Mouse (Mus musculus) urinary bladder, adult 2 months (tissue): ENCODE data around the gene Capn13. TPM values are rescaled to one million over a fixed set of nuclear protein-coding genes. Genes with fewer than 3 reads are reported as not detected.

Experiments
- DNase-seq: peaks from one replicate; pipeline ENCODE4 v3.0.0; 2022; ENCODE audit warnings: low spot score
- polyA plus RNA-seq: library from polyadenylated mRNA; depleted of rRNA; stranded (reverse); fragments of >200 nt; gene quantifications from 2 replicates; pipeline ENCODE4 v1.2.3, GENCODE M21; 2012; rRNA removed

Capn13 gene
- 16.8 and 21.6 TPM in 2 replicates for polyA plus RNA-seq

GRCm38 (mm10) chr17:73400862-73401261 lies at the start of gene Capn13:
Capn13 (minus strand) TSS chr17:73400866.
- no peak for DNase-seq

DNA sequence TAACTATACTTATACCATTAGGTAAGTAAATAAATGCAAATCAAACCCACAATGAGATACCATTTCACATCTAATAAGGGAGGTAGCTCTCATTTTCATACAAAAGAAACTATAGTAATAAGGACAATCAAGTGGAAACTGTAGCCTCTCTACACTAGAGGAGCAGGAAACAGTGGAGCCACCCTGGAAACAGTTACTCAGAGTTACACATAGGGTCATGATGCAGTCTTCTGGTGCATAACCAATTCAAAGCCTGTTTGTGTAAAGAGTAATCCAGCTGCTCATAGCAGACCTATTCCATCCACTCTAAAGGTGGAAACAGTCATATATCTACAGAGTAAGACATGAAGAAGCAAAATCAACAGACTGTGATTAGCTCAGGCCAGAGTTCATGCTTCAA lies 48.4 kb upstream of the Capn13 start:
- DNase-seq: no peak

- DNase-seq: no peak
These were observed 40.1 kb upstream of the Capn13 start for GRCm38 (mm10) chr17:73440798-73441197.

GRCm38 (mm10) chr17:73432564-73433006 lies 31.9 kb upstream of the Capn13 start:
- no peak for DNase-seq

DNA sequence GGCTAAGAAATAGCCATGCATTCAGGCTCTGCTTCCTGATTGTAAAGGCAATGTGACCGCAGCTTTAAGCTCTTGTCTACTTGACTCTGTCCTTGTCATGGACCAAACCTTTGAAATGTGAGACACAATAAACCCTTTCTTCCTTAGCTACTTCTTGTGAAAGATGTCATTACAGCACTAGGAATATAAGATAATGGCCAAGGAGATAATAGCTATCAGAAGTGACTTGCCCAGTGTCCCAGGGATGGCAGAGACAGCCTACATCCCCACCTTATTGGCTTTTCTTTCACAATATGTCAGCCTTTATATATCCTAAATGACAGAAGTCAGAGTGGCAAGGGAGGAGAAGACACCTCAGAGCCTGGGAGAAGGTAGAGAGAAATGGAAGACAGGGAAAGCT lies 31.4 kb upstream of the Capn13 start:
- no peak for DNase-seq

GRCm38 (mm10) chr17:73417382-73417781 lies 16.7 kb upstream of the Capn13 start:
- no peak for DNase-seq

DNA sequence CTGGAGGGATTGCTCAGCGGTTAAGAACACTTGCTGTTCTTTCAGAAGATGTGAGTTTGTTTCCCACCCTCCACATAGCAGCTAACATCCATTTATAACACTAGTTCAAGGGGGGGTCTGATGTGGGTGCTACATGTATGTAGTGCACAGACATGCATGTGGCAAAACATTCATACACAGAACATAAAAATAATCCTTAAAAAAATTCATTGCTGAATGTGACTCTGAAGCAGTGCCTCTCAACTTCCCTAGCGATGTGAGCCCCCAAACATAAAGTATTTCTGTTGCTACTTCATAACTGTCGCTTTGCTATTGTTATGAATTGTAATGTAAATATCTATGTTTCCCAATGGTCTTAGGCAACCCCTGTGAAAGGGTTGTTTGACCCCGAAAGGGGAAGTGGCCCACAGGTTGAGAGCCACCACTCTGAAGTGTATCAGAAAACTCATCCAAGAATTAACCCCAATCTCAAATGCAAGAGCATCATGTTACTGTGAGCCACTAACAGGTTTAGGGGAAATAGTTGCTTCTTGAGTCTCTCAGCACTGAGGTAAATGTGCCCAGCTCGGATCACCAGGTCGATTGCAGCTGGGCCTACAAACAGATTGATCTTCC lies 15.6 kb upstream of the Capn13 start:
- DNase-seq: no peak

DNA sequence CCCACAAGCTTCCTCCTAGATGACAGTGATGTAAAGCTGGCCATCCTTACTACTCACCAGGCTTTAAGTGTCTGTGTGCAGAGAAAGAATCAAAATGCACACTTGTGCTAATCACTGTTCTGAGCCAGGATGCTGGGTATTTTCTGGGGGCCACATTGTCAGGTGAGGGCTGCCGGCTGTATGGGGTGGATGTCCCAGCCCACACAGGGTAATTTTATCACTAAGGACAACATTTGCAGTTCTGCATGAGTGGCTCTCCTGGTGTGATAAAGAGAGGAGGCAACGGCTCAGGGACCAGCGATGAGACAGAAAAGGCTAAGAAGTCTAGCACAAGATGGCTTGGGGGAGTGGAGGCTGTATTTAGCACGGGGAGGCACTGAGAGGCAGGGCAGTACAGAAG lies 11.2 kb upstream of the Capn13 start:
- no peak for DNase-seq

DNA sequence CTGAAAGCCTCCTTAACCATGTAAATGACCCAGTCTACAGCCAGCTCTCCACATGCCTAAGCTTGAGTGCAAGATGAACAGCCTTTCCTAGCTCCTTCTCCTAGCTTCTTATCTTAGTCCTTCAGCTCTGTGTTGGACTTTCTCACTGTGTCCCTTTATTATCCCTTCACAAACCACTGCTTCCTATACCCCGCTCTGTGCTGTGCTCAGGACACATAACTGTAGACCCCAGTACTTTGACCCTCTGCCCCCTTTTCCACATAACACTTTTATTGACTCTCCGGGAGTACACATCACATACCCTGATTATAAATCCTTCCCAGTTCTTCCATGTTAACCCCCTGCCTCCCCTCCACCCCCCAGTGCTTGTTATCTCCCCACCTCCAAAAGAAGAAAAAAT lies 606 bp upstream of the Capn13 start:
- DNase-seq: no peak

DNA sequence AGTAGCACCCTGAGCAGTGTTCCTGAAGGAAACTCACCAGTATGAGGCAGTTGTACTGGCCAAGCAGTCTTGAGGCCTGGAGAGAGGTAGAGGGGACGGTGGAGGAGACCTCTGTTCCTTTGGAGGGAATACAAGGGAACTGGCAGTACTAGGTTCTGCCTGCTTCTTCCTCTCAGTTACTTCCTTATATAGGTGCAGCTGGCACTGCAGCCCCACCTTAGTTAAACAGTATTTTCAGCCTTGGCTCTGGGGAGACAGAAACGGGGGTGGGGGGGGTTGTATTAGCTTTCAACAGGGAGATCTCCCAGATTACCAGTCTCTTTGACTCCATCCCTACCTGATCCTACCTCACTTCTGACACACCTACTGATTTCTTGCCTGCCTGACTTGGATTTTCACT lies 1.5 kb downstream of the Capn13 start:
- DNase-seq: no peak

DNA sequence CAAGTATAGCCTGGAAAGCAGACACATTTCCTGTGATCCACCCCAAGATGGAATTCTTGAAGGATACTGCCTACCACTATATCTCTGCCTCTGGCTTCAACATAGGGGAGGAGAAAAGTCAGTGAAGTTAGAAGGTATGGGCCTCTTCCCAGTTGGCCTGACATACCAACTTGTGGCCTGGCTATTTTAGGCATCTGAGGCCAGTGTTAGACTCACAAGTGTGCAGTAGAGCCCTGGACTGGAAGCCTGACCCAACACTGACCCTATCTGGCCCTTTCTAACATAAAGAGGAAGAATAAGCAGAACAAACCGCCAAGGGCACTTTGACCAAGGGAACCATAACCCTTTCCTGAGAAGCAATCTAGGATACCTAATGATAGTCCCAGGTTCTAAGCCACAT lies 7.3 kb downstream of the Capn13 start:
- DNase-seq: no peak

DNA sequence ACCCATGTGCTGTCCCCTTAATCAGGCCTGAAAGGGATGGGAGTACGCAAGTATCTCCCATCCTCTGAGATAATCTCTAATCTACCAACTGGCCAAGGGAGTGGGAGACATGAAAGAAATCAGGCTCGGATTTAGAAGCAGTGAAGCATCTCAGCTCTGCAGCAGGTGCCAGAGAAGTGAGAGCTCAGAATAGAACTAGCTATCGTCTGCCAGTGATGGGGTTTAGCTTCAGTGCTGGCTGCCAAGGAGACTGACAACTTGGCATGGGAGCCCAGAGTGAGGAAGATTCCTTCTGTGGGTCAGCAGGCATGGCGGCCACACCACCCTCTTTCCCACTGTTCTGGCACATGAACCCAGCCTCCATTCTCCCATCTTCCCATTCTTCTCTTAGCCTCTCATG lies 8.9 kb downstream of the Capn13 start:
- no peak for DNase-seq

DNA sequence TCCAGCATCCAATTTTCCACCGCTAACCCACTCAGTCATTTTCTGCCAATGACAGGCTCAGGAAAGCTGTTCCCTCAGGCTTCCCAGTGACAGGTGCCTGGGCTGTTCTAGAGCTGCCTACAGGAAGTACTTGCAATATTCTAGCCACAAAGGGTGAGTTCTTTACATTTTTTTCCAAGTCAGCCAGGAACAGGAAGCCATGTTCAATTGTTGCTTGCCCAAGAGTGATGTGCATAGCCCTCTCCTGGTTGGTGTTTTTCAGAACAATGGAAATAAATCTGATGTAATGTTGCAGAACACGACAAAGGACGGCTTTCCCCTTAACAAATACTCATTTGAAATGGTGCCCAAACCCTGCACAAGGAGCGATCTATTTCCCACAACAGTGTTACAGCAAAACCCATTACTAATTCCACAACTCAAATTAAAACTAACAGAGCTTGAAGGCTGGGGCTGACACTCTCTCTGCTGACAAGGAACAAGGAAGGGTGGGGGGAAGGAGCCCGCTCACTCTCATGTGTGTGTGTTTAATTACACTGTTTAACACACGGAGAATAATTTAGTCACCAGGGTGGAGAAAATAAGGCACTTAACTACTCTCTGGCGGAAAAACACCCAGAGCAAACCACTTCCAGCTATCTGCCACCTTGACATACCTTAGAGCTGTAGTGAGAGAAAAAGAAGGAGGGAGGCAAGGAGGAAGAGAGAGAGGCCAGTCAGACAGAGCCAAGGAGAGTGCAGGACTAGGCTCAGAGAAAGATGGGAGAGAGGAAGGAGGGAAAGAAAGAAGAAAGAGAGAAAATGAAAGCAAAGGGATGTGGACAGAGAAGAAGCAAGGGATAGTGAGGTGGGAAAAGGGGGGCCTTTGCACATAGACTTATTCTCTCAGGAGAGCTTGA lies 10.2 kb downstream of the Capn13 start:
- DNase-seq: no peak

- DNase-seq: peak; percentile 33
These were observed 11.3 kb downstream of the Capn13 start for GRCm38 (mm10) chr17:73389336-73389735.

DNA sequence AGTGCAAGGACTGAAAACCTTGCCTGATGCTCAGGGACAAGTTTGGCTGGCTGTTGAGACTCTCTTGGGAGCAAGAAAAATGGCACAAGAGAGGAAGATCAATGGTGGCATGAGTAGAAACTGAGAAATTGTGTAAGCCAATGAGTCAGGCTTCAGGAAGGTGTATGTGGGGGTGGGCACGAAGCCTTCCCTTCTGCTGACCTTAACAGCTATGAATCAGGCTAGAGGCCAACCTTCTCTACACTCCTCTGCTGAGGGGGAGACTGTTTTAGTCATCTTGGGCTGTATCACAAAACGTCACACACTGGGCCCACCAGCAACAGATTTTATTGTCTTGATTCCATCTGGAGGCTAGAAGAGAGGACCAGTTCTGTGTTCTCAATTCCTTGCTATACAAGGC lies 14.1 kb downstream of the Capn13 start:
- no peak for DNase-seq

DNA sequence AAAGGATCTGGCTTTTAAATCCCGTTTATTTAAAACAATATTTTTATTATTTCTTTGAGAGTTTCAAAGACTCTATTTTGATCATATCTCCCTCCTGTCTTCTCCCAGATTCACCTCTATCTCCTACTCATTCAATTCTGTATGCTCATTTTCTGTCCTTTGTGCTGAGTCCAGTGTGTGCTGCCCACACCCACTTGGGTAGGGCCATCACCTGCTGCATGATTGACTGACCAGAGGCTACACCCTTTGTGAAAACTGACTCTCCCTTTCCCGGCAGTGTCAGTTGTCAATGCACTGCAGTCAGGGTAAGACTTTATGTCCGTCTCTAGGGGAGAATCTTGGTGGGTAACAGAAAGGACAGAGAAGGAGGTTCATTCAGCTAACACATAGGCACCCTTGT lies 14.7 kb downstream of the Capn13 start:
- DNase-seq: no peak

DNA sequence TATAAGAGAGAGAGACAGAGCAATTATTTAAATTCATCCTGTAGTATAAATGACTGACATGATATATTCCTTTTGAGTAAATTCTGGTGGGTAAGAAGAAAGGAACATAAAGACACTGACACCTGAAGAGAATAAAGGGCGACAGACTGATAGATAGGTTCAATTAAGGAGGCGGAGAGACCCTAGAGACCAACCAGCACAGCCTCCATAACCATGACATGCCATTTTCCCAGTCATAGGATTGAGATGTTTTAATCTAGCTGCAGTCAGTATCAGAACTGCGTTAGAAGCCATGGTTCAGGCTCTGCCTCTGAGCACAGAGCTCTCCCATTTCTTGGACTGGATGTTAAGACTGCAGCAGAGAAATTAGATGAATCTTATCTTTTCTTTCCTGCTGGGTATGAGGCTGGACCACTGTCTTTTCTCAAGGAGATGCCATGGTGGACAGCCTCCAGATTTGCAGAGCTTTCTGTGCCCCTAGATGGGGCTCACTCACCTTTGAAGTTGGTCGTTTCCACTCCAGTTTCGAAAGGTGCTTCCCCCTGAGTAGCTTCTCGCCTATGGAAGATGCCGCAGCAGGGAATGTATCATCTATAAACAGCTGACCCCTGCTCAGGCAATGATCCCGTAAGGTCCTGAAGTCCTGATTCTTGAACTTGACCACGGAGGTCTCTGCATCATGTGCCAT lies 18.2 kb downstream of the Capn13 start:
- DNase-seq: no peak

DNA sequence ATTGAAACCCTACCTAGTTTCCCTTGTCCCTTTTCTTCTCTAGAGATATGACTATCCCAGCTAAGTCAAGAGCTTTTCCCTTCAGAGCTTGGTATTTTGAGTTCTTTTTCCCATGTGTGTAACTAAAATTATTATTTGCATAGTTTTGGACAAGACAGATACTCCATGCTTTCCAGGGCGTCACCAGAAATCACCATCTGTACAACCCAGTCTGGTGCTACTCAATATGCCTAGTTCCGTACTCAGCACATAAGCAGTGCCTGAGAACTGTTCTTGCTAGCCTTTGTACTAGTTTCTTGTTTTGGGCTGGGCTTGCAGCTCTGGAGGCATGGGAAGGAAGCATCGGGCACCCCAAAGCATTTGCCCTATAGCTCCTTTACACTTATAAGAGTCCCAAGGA lies 19.0 kb downstream of the Capn13 start:
- no peak for DNase-seq

- no peak for DNase-seq
These were observed 22.7 kb downstream of the Capn13 start for GRCm38 (mm10) chr17:73377778-73378484.

- no peak for DNase-seq
These were observed 33.3 kb downstream of the Capn13 start for GRCm38 (mm10) chr17:73367334-73367733.

GRCm38 (mm10) chr17:73361054-73361453 lies 39.6 kb downstream of the Capn13 start:
- no peak for DNase-seq
